Mouse (Mus musculus): Measurements from ENCODE around the gene Prss23.

Gene Prss23

GRCm38 (mm10) chr7:89499516-89500307 is 27.3 kb downstream of the Prss23 start:
- peak; percentile 77 for DNase-seq (ENCODE audit: low spot score)

GRCm38 (mm10) chr7:89483769-89484568 is 43.0 kb downstream of the Prss23 start:
- peak; percentile 32 for DNase-seq (ENCODE audit: low spot score)

- DNase-seq (ENCODE audit: low spot score): peak; percentile 48
These were observed 45.3 kb downstream of the Prss23 start for GRCm38 (mm10) chr7:89481723-89482122.

- DNase-seq (ENCODE audit: low spot score): peak; percentile 28
These were observed 48.5 kb downstream of the Prss23 start for GRCm38 (mm10) chr7:89478490-89478889.

GRCm38 (mm10) chr7:89477294-89477999 is 49.5 kb downstream of the Prss23 start:
- peak; percentile 65 for DNase-seq (ENCODE audit: low spot score)

GRCm38 (mm10) chr7:89473442-89473841 is 53.5 kb downstream of the Prss23 start:
- DNase-seq (ENCODE audit: low spot score): no peak

GRCm38 (mm10) chr7:89463775-89464592 is 63.0 kb downstream of the Prss23 start:
- no peak for DNase-seq (ENCODE audit: low spot score)

GRCm38 (mm10) chr7:89463246-89463645 is 63.7 kb downstream of the Prss23 start:
- no peak for DNase-seq (ENCODE audit: low spot score)

- DNase-seq (ENCODE audit: low spot score): no peak
These were observed 64.3 kb downstream of the Prss23 start for GRCm38 (mm10) chr7:89462646-89463207.

- DNase-seq (ENCODE audit: low spot score): no peak
These were observed 65.6 kb downstream of the Prss23 start for GRCm38 (mm10) chr7:89461351-89461750.

GRCm38 (mm10) chr7:89460911-89461310 is 66.1 kb downstream of the Prss23 start:
- no peak for DNase-seq (ENCODE audit: low spot score)

GRCm38 (mm10) chr7:89459691-89460090 is 67.3 kb downstream of the Prss23 start:
- DNase-seq (ENCODE audit: low spot score): no peak
